Mouse (Mus musculus) bone marrow macrophage, adult 2 months (primary cell): ENCODE data around the gene Slc25a39.

ENCODE experiments used
- CTCF ChIP-seq: IDR thresholded peaks from 2 replicates; pipeline ENCODE4 v1.5.1; 2012; ENCODE audit warnings: low read depth, mild to moderate bottlenecking, low read length, moderate library complexity
- POLR2A ChIP-seq: IDR thresholded peaks from 2 replicates; pipeline ENCODE4 v1.6.1; 2012; ENCODE audit warnings: mild to moderate bottlenecking, low read depth, low read length, borderline replicate concordance

DNA sequence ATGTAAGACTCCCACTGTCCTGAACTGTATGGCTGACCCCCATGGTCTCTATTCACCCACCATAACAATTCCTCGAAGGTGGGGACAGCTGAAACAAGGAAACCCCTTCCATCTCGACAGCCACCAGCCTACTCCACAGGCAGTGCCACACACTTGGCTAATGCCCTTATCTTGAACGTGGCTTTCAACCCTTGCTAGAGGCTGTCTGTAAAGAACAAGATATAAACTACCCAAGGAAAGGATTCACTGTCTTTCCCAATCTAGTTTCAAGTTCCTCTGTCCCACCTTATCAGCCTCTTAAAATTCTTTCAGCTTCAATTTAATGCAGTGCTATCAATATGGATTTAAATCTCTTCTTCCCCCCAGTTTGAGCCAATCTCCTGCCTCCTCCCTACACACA, 21.8 kb upstream of the Slc25a39 start:
- TF ChIP-seq CTCF, result no peak
- TF ChIP-seq POLR2A, result no peak
